Mouse (Mus musculus) CH12.LX (cell line): ENCODE data around the gene Adad2. TPM values are rescaled to one million over a fixed set of nuclear protein-coding genes. Genes with fewer than 3 reads are reported as not detected.

ENCODE experiments used
- DNase-seq: peaks from one replicate; pipeline ENCODE4 v3.0.0-alpha.2; 2013; ENCODE audit errors: extremely low read depth
- H3K27ac ChIP-seq: 2 replicates; pipeline ENCODE4 v1.5.1; 2012; ENCODE audit warnings: low read depth, mild to moderate bottlenecking, control low read depth, moderate library complexity; ENCODE audit not compliant: insufficient read depth
- H3K27me3 ChIP-seq: replicated peaks from 2 replicates; pipeline ENCODE3; 2012; ENCODE audit warnings: inconsistent platforms
- H3K36me3 ChIP-seq, 2 experiments: replicated peaks in 1 of 2; 2 replicates each; pipeline versions ENCODE3 to v1.6.1; 2012; ENCODE audit warnings: inconsistent platforms in 1 of 2, low read length in 1 of 2, mild to moderate bottlenecking in 1 of 2, mixed read lengths in 1 of 2, moderate library complexity in 1 of 2; ENCODE audit not compliant: control insufficient read depth in 1 of 2, insufficient read depth in 1 of 2
- H3K4me1 ChIP-seq, 2 experiments: 2 replicates each; pipeline ENCODE4 v1.6.1; 2012; ENCODE audit warnings: inconsistent platforms in 1 of 2, moderate library complexity in 1 of 2; ENCODE audit not compliant: insufficient read depth in 2 of 2, control insufficient read depth in 1 of 2
- H3K4me2 ChIP-seq: 2 replicates; pipeline ENCODE4 v1.6.1; 2012; ENCODE audit warnings: low read depth, mild to moderate bottlenecking, control low read depth; ENCODE audit not compliant: poor library complexity, insufficient read depth, severe bottlenecking
- H3K4me3 ChIP-seq, 3 experiments: fragments of 150-350 bp in 1 of 3; sonication (generic) in 1 of 3; replicated peaks in 1 of 3; 2 replicates each; pipeline versions ENCODE3 to v1.5.1; 2011 to 2012; ENCODE audit warnings: low read depth in 2 of 3, low read length in 2 of 3, mild to moderate bottlenecking in 2 of 3, moderate library complexity in 2 of 3, control low read depth in 1 of 3, improper control_type of control experiment in 1 of 3, inconsistent platforms in 1 of 3, mixed read lengths in 1 of 3; ENCODE audit not compliant: poor library complexity in 1 of 3
- H3K79me2 ChIP-seq: replicated peaks from 2 replicates; pipeline ENCODE4 v1.6.1; 2012; ENCODE audit warnings: mild to moderate bottlenecking, moderate library complexity; ENCODE audit not compliant: control insufficient read depth, poor library complexity, insufficient read depth, severe bottlenecking; ENCODE audit errors: extremely low read depth
- H3K9ac ChIP-seq: 2 replicates; pipeline ENCODE4 v1.6.1; 2012; ENCODE audit warnings: low read depth, mild to moderate bottlenecking, control low read depth, moderate library complexity; ENCODE audit not compliant: insufficient read depth
- H3K9me3 ChIP-seq: replicated peaks from 2 replicates; pipeline ENCODE3; 2012; ENCODE audit warnings: low read length, inconsistent platforms, mixed read lengths
- E2F4 ChIP-seq: IDR thresholded peaks from 2 replicates; pipeline ENCODE4 v1.6.1; 2011; ENCODE audit warnings: low read depth, low read length, improper control_type of control experiment; ENCODE audit not compliant: insufficient replicate concordance
- JUND ChIP-seq: conservative IDR thresholded peaks from 2 replicates; pipeline ENCODE4 v1.6.1; 2011; ENCODE audit warnings: low read depth, low read length, improper control_type of control experiment
- MAZ ChIP-seq: IDR thresholded peaks from 2 replicates; pipeline ENCODE4 v1.6.1; 2012; ENCODE audit warnings: low read depth, mild to moderate bottlenecking, inconsistent platforms, low read length, improper control_type of control experiment, moderate library complexity
- MXI1 ChIP-seq: IDR thresholded peaks from 2 replicates; pipeline ENCODE4 v1.6.1; 2011; ENCODE audit warnings: mild to moderate bottlenecking, low read depth, low read length, improper control_type of control experiment
- NRF1 ChIP-seq: IDR thresholded peaks from 2 replicates; pipeline ENCODE4 v1.6.1; 2014; ENCODE audit warnings: low read depth, mild to moderate bottlenecking, inconsistent platforms, low read length, improper control_type of control experiment, moderate library complexity
- POLR2AphosphoS2 ChIP-seq: IDR thresholded peaks from 2 replicates; pipeline ENCODE4 v1.6.1; 2011; ENCODE audit warnings: low read depth, low read length, improper control_type of control experiment
- SIN3A ChIP-seq: IDR thresholded peaks from 2 replicates; pipeline ENCODE4 v1.6.1; 2012; ENCODE audit warnings: low read length, improper control_type of control experiment, inconsistent platforms
- SMC3 ChIP-seq: IDR thresholded peaks from 2 replicates; pipeline ENCODE4 v1.6.1; 2011; ENCODE audit warnings: low read depth, low read length, improper control_type of control experiment
- ZC3H11A ChIP-seq: IDR thresholded peaks from 2 replicates; pipeline ENCODE4 v1.6.1; 2012; ENCODE audit warnings: low read depth, mild to moderate bottlenecking, inconsistent platforms, low read length, improper control_type of control experiment
- ZKSCAN1 ChIP-seq: IDR thresholded peaks from 2 replicates; pipeline ENCODE4 v1.6.1; 2012; ENCODE audit warnings: low read depth, inconsistent platforms, low read length, improper control_type of control experiment, borderline replicate concordance
- dilution Hi-C: fragments of 300-500 bp; cut with MboI; formaldehyde crosslinking; loops from 2 replicates; pipeline ENCODE4 v1.14.3; 2020; ENCODE audit warnings: low sequenced_read_pairs; ENCODE audit not compliant: extremely low pct_unique_long_range_greater_than_20kb, extremely low pct_ligation_motif_present
- in situ Hi-C: fragments of 300-500 bp; cut with MboI; formaldehyde crosslinking; loops from 3 replicates; pipeline ENCODE4 v1.14.3; 2019; ENCODE audit warnings: low sequenced_read_pairs, low pct_ligation_motif_present, low pct_unique_long_range_greater_than_20kb, mixed read lengths
- polyA plus RNA-seq: library from polyadenylated mRNA; unstranded; fragments of >175 nt; gene quantifications from 2 replicates; pipeline ENCODE4 v1.2.1, GENCODE M21; 2012; ENCODE audit warnings: low read depth; ENCODE audit not compliant: insufficient read length
- total RNA-seq, 2 experiments: library from RNA; depleted of rRNA; stranded (reverse); fragments of 300-350 nt in 1 of 2; fragments of >200 nt in 1 of 2; gene quantifications; 2 replicates each; pipeline ENCODE4 v1.2.3; 2012 to 2014

Gene Adad2
- total and polyA plus RNA-seq, 3 experiments: not detected

GRCm38 (mm10) chr8:119591456-119591855 lies 21.1 kb upstream of the Adad2 start:
- no peaks in the 10 kb centered on the region for H3K27me3 ChIP-seq
- H3K9me3 ChIP-seq: no peaks in the 10 kb centered on the region
- no peaks in the 10 kb centered on the region for H3K79me2 ChIP-seq
- no peak overlapping the region for H3K27ac ChIP-seq
- no peak overlapping the region for H3K9ac ChIP-seq
- no peak overlapping the region for H3K4me3 ChIP-seq
- H3K36me3 ChIP-seq: peaks cover under 1 to 12% of the 10 kb centered on the region in 2 experiments
- dilution Hi-C loops: no loop called here
- no peak overlapping the region for H3K4me2 ChIP-seq
- no peak for TF ChIP-seq POLR2AphosphoS2
- TF ChIP-seq ZKSCAN1: no peak
- DNase-seq: no peak
- in situ Hi-C loops: no loop called here
- H3K4me1 ChIP-seq: peaks cover 8 to 20% of the 10 kb centered on the region in 2 experiments

- dilution Hi-C loops (no loop called here), in situ Hi-C loops (loop anchor here (5.0 kb wide), 1 partner anchor 46 kb away; the partner anchor contains the start of gene Mbtps1)
- DNase-seq: no peak
- peaks cover 40 to 47% of the 10 kb centered on the region in 2 experiments for H3K36me3 ChIP-seq
- no peak overlapping the region for H3K27ac ChIP-seq
- H3K9ac ChIP-seq: no peak overlapping the region; the same call in 1 of the 2 replicates
- H3K27me3 ChIP-seq: peaks cover 4% of the 10 kb centered on the region
- TF ChIP-seq SIN3A (no peak), POLR2AphosphoS2 (no peak), E2F4 (no peak), MAZ (no peak), ZC3H11A (no peak), MXI1 (no peak), JUND (no peak)
- peaks cover 10% of the 10 kb centered on the region; the same call in 1 of the 2 replicates for H3K79me2 ChIP-seq
- H3K4me2 ChIP-seq: peak overlapping the region; percentile 81; the same call in 1 of the 2 replicates
- peaks cover 7 to 21% of the 10 kb centered on the region in 2 experiments for H3K4me1 ChIP-seq
- H3K4me3 ChIP-seq: peak overlapping the region in 2 of 3 experiments; percentile 80 to 87
- peaks cover 6% of the 10 kb centered on the region for H3K9me3 ChIP-seq
Measured at GRCm38 (mm10) chr8:119603771-119604170, 8.8 kb upstream of the Adad2 start.

DNA sequence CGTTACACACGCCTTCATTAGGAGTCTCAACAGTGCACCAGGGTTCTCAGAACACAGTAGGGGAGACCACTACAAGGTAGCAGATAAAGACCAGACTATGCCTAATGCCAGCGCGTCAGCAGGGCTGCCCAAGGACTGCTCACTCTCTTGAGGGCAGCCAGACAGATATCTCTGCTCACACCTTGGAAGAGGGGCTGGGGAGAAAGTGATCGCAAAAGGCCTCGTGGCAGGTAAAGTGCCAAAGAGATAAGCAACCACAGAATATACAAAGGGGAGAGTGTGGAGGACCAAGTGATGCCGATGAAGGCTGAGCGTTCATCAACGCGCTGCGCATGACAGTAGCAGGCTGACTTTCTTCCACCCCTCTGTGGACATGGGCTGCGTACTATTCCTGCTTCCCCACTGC lies 8.1 kb upstream of the Adad2 start:
- dilution Hi-C loops: no loop called here
- peak overlapping the region; percentile 80 to 93 (median 87) for H3K4me3 ChIP-seq
- H3K4me1 ChIP-seq: peaks cover 7 to 21% of the 10 kb centered on the region in 2 experiments
- DNase-seq: no peak
- no peak overlapping the region for H3K27ac ChIP-seq
- TF ChIP-seq SMC3 (no peak), NRF1 (peak; percentile 24; the same call in 1 of the 2 replicates)
- peaks cover 34 to 41% of the 10 kb centered on the region in 2 experiments for H3K36me3 ChIP-seq
- peak overlapping the region; percentile 81 for H3K4me2 ChIP-seq
- peak overlapping the region; percentile 88 for H3K9ac ChIP-seq
- in situ Hi-C loops: loop anchor here (5.0 kb wide), 1 partner anchor 47 kb away; the partner anchor contains the start of gene Mbtps1
- peaks cover 4% of the 10 kb centered on the region for H3K27me3 ChIP-seq
- H3K9me3 ChIP-seq: peaks cover 10% of the 10 kb centered on the region
- peaks cover 10% of the 10 kb centered on the region; the same call in 1 of the 2 replicates for H3K79me2 ChIP-seq
